Mouse (Mus musculus) heart, postnatal 25 days (tissue): ENCODE data around the gene Pik3cd. TPM values are rescaled to one million over a fixed set of nuclear protein-coding genes. Genes with fewer than 3 reads are reported as not detected.
A peak's percentile ranks its signal among the peaks of the same experiment; 100 is the strongest.

ENCODE experiments used
- DNase-seq: peaks from one replicate; pipeline ENCODE4 v3.0.0; 2022; ENCODE audit warnings: low spot score
- intact Hi-C: fragments of 180-260 bp; cut with DNase I; formaldehyde crosslinking; loops from one replicate; pipeline ENCODE4 v1.15.1; 2025
- total RNA-seq, 2 experiments: library from RNA; stranded (reverse); gene quantifications; 2 replicates each; pipeline ENCODE4 v1.2.3; 2021

Pik3cd gene
- total RNA-seq, 2 experiments from 2014 or later: 4.0 to 4.3 TPM

DNA sequence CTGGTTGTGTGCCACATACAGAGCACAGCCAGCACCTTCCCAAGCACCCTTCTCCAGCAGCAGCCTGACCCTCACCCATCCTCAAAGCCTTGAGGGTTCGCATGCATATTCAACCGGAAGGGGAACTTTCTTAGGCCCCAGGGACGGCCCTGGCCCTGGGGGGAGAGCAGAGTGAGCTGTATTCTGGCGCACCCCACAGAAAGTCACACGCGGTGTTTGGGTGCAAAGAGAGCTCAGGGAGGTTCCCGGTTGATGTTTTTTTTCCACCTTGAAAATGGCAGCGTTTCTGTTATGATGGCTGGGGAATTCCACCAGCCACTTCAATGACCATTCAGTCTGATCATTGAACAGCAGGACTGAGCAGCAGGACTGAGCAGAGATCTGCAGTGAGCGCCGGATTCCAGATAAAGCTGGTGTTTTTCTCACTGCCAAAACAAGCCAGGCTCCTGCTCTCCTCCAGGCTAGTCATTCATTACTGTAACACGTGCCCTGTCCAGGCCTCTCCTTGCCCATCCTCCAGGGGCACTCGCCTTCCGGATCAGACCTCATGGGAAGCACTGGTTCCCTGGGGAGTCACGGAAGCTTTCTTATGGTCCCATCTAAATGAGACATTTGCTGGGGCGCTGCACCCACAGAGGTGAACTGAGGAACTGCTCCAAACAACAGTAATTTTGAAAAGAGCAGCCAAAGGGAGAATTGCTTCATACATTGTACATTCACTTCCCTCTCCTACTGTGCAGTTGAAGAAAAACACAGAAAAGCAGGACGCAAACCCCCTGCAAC is 6.0 kb downstream of the Pik3cd start:
- no peak for DNase-seq
- intact Hi-C loops: no loop called here

DNA sequence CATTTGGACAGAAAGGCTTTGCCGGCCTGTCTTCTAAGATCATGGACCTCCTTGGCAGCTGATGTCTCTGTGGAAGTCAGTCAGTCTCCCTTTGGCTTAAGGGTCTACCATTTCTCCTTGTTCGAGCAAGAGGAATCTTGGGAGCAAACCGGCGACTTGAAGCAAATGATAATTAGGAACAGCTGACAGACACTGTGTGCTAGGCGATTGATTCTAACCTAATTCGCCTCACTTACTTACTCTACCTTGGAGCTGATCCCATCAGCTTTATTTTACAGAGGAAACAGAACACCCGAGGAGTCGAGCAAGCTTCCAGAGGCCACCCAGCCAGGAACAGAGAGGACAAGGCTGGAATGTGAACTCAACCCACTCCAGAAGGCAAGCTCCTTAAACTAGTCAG is 11.0 kb downstream of the Pik3cd start:
- DNase-seq: no peak
- intact Hi-C loops: no loop called here

DNA sequence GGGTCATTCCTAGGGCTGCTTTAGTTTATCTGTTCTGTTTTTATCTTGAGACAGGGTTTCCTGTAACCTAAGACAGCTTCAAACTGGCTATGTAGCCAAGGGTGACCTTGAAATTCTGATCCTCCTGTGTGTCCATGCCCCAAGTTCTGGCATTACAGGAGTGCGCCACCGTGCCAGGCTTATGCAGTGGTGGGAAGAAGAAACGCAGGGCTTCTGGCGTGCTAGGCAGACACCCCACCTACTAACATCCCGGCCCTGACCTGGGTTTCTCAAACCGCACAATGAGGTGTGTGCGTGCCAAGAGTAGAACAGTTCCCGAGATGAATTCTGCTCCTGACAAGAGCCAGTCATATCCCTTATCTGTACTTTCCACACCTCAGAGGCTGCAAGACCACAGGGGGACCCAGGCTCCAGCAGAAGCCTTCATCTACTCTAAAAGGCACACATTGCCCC is 11.5 kb downstream of the Pik3cd start:
- intact Hi-C loops: no loop called here
- DNase-seq: no peak

DNA sequence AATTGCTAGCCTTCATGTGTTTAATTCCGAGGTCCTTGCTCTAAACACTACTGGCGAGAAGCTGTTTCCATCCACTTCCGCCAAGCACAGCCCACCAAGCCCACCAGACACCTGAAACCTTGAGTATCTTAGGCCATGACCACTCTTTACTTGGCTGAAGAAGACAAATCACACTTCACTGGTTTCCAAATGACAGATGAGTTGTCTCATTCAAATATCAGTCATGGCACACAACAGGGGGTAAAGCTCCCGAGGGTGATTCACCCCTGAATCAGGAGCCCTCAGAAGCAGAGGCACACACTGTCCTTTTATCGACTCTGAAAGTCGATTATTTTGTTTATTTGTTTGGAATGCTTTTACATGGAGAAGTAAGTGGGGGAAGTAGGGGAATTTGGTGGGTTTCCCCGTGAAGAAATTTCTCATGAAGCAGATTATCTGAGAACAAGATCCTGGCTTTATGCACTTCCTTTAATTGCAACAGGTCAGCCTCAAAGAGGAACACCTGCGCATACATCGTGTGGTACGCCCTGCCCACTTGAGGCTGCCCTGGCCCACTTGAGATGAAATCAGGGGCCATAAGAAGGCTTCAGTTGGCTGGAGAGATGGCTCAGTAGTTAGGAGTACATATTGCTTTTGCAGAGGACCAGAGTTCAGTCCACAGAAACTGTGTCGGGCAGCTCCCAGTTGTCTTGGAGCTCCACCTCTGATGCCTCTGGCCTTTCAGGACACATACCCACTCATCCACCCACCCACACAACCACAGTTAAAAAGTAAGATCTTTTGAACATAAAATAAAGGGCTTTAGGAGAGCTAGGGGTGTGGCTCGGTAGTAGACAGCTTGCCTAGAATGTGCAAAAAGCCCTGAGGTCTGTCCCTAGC is 12.3 kb downstream of the Pik3cd start:
- DNase-seq: no peak
- intact Hi-C loops: no loop called here

DNA sequence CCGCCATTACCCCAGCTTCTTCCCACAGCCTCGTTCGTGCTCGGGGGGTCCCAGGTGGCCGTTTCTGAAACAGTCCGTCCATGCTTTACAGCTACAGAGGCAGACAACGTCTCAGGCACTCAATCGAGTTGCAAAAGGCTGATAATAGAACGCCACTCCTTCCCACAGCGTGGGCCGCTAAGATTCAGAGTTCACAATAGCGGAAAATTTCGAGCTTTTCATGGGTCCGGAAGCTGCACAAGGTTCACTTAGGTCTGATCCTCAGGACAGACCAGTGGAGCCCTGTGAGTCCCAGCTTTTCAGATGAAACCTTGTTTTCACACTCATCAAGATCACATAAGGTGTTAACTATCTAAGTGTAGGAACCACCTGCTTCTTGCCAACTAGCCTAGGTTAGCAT is 13.5 kb downstream of the Pik3cd start:
- no peak for DNase-seq
- intact Hi-C loops: no loop called here

DNA sequence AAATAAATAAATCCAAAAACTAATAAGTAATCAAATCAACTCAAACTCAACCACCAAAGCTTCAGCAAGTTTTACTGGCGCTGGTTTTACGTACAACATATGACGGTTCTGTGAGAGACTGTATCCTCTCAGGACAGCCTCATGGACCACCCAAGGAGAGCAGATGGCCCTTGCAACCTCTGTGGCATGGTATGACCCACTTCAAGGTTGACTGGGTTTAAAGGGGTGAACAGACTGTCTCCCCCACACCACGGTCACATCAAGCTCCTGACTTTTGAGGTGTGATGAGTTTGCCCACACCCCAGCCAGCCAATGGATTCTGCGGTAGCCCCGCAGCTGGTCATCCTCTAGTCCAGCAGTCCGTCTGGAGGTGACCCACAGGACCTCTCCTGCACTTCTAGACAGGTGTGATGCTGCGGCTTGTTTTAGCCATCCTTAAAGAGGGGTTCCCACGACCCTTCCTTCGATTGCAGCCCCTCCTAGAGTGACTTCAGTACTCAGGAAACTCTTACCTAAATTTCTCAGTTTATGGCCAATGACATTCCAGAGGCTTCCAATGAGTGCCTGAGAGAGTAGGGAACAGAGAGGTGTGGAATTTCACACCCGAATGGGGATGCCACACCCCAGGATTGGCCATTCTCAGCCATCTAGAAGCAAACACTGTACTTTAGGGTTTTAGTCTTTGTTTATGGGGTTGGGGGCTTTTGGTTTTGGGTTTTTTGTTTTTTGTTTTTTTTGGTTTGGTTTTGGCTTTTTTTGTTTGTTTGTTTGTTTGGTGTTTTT is 17.3 kb downstream of the Pik3cd start:
- intact Hi-C loops: no loop called here
- no peak for DNase-seq

DNA sequence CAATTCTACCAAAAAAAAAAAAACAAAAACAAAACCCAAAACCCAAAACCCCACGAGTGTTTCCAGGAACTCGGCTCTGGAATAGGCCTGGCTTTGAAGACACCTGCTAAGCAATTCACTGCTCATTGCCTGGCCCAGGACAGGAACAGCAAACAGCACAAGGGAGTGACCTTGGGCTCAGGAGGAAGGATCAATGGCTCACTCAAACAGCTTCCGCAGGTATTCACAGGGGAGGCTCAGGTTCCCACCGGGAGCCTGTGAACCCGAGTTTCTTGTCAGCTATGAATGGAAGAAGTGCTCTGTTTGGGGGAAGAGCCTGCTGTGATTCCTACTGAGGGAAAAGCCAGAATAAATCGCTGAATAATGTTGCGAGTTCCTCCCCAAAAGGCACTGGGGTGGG is 18.5 kb downstream of the Pik3cd start:
- no peak for DNase-seq
- intact Hi-C loops: no loop called here

DNA sequence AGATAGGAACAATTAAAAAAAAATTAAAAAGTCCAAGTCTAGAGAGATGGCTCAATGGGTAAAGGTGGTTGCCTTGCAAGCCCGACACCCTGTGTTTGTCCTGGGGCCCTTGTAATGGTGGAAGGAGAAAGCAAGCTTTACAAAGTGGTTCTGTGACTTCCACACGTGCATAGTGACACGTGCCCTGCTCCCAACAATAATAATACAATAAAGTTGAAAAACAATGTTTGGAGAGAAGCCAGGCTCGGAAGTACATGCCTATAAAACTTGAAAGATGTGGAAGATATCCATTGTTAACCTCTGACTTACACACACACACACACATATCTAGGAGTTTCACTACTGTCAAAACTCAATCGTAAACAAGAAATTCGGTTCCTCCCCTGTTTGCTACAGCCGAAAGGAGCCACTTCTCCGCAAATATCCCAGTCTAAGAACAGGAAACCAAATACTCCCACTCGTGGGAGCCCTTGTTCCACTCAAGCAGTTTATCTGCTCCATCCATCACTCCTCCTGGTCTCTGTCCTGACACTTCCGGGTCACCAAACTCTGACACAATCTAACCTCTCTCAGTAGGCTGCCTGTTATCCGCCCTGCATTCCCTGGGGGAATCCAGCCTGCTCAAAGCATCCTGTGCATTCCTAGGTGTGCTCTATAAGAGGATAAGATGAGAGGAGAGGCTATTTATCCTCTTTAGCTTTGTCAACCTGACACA is 23.2 kb downstream of the Pik3cd start:
- DNase-seq: no peak
- intact Hi-C loops: no loop called here

DNA sequence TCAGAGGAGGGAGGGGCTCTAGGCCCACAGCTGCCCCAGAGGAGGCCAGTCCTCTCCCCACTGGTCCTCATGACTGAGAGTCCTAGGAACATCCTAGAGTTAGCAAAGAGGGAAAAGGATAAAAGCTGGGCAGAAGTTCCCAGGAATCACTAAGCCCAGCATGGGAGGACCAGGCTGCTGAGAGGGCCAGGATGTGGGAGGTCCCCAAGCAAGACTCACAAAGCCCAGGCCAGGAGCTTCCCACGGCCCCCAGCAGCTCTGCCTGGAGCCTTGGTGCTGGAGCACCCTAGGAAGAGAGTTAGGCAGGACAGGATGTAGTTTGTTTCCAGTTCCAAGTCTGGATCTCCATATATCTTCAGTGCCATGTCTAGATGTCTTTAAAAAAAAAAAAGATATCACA is 24.4 kb downstream of the Pik3cd start:
- intact Hi-C loops: no loop called here
- DNase-seq: no peak

DNA sequence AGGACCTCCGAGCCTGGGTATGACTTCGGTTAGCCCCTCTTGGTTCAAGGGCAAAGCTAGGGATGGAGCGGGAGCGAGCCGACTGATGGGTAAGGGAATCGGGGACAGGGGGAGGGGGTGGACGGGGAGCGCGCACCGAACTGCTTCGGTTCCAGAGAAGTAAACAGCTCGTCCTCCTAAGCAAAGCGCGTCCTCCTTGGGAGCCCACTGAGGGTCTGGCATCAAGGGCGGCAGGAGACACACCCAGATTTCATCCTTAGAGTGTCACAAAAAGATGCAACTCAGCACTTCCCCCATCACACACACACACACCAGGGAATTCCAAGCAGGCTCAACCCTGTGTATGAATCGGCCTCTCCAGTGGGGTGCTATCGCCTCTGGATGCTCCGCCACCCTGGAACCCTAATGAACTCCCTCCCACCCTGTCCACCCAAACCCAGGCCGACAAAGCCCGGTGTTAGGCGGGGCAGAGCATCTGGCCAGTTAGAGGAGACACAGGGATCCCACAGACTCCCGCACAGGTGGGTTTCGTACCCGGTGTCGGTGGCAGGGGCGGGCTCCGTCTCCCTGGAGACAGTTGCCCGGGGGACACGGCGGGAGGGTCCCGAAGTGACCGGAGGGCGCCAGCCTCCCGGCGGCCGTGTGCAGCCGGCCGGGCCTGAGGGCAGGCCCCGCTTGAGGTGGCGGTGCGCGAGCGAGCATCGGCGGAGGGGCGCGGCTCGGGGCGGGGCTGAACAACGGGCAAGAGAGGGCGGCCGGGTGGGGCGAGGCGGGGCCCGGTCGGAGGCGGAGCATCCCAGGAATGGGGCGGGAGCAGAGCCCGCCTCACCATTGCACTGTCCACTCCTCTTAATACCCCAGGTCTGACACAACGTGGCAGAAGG is 26.8 kb downstream of the Pik3cd start:
- DNase-seq: peak; percentile 67
- intact Hi-C loops: loop anchor here (2.0 kb wide), 1 partner anchor 21 kb away; no protein-coding TSS in a partner anchor

DNA sequence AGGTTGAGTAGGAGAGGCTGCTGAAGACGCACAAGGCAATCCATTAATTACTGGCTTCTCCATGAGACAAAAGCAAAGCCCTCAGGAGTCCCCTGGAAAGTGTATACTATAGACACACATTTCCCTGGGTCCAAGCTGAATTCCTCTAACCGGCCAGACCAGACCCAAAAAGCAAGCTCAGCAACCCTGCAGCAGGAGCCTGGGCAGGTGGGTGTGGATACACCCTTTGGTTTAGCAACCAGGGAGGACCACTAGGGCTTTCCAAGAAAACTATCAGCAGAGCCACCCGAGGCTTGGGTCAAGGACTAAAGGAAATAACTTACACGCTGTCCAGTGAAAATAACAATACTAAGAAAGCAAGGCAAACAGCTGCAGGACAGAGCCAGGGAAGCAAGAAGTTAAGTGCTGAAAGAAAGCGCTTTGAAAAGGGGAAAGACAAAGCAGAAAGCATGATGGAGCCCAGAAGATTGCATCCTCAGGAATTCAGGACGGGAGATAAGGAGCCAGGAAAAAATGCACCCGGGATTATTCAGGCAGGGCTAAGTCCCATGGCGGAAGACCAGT is 27.5 kb downstream of the Pik3cd start:
- no peak for DNase-seq
- intact Hi-C loops: loop anchor here (2.0 kb wide), 1 partner anchor 20 kb away; no protein-coding TSS in a partner anchor

DNA sequence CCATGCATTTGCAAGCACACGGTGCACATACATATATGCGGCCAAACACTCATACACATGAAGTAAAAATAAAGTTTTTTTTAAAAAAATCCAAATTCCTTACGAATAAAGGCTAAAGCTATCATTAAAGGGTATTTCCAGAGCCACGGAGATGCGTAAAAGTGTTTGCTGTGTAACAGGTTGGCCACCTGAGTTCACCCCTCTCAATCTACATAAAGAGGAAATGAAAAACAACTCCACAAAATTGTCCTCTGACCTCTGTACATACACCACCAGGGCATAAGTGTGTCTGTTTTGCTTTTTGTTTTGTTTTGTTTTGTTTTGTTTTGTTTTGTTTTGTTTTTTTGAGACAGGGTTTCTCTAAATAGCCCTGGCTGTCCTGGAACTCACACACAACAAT is 29.6 kb downstream of the Pik3cd start:
- intact Hi-C loops: no loop called here
- no peak for DNase-seq

DNA sequence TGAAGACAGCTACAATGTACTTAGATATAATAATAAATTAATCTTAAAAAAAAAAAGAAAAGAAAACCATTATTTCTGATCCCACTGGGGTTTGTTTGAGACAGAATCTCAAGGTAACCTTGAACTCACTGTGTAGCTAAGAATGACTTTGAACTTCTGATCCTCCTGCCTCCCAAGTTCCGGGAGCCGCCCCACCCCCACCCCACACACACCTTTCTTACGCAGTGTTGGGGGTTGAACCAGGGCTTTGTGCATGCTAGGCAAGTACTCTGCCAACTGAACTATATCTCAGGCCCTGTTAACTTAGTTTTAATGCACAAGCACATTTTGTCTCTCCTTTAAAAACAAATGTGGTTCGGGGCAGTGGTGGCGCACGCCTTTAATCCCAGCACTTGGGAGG is 31.2 kb downstream of the Pik3cd start:
- intact Hi-C loops: no loop called here
- DNase-seq: no peak

DNA sequence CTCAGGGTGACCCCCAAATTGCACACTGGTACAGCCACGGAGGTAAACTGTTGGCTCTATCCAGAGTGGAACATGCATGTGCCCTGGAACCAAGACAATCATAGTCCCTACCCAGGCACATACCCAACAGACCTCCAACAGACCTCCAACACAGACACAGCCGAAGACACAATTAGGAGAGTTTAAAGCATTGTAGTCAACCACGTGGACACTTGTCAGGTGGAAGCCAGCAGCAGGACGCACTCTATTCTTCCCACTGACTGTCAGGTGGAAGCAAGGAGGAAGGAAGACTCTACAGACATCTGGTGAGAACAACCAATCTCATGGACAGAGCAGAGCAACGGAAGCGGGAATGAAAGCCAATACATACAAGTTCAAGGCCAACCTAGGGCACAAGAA is 36.7 kb downstream of the Pik3cd start:
- intact Hi-C loops: no loop called here
- DNase-seq: no peak

DNA sequence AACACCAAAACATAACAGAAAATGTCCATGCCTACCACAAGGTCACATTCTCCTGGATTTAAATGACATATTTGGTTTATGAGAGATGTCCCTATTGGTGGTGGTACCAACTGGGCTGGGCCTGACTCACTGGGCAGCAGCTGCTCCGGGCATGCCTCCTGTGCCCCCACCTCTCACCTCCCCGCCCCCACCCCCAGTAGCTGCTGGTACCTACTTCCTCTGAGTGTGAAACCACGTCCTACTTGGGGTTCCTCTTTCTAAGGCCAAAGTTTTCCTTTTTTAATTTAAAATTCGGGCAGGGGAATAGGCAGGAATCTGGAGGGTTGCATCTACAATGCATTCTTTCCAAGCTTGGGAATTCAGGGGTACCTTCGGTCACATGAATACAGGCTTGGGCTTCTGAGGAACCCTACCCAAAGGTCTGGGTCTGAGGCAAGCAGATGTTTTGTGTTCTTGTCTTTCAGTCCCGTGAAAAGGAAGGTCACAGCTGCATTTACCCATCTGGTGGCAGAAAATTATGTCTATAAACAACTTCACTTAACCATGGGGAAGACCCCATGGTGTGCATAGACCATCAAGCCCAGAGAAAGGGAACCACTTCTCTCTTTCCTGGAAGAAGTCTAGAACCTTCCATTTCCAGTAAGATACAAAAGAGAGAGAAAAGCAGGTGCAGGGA is 37.2 kb downstream of the Pik3cd start:
- no peak for DNase-seq
- intact Hi-C loops: no loop called here

DNA sequence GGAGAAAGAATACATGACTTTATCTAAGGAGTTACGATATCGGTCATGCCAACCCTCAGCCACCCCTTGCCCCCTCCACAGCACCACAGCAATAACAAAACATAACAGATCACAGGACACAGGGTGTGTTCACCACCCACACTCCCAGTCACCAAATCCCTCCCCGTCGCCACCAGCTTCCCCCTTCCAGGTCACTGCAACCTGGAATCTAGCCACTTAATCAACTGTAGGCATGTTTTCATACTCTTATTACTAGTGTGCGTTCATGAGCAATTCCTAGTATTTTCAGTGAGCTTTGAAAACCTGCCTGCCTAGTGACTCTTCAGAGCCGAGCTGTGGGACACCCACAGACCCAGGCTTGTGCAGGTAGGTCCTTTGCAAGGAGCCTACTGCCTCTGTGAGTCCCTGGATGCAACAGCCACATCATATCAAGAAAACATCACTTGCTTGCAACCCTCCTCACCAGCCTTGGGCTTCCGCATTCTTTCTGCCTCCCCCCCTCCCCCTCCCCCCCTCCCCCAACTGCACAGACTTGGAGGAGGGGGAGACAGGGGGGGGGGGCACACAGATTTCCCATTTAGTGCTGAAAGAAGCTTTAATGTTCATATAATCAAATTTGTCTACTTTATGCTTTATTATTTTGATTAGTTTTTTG is 38.4 kb downstream of the Pik3cd start:
- no peak for DNase-seq
- intact Hi-C loops: no loop called here

DNA sequence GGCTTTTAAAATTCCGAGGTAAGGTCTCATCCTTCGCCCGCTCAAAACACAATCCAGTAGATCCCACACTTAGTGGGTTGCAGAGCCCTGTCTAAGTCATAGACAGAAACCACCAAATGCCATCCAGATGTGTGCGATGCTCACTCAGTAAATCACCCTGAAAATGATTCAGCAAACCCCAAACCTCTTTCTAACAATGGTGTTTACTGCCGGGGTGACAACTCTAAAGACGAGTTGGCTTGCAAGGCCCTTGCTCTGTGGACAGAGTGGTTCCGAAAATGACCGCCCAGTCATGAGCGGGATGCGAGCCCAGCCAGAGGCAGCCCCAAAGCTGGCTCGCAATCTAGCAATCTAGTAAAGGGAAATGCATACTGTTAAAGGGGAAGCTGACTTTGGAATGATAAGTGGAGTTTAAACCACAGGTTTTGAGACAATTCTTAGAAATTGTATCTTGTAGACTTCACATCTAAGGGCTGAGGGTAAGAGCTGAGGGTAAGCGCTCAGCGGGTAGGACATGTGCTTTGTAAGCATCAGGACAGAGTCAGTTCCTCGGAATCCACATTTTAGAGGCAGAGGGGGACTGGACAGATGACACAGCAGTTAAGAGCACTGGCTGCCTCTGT is 40.3 kb downstream of the Pik3cd start:
- no peak for DNase-seq
- intact Hi-C loops: no loop called here
